Mouse (Mus musculus): Measurements from ENCODE around the gene Nedd4. TPM values are rescaled to one million over a fixed set of nuclear protein-coding genes. Genes with fewer than 3 reads are reported as not detected.

Gene Nedd4
- polyA plus RNA-seq, 1 experiment: 216 TPM

- no peak overlapping the region for H3K4me3 ChIP-seq (ENCODE audit: insufficient read depth, low read length)
- H3K27ac ChIP-seq (ENCODE audit: insufficient read depth, low read length): no peak overlapping the region
- TF ChIP-seq CTCF (IDR thresholded peaks at IDR 0.05; ENCODE audit: extremely low read depth, insufficient read depth, low read length) (no peak), POLR2A (IDR thresholded peaks at IDR 0.05; ENCODE audit: extremely low read depth, insufficient read depth, low read length) (no peak)
- H3K4me1 ChIP-seq (ENCODE audit: control insufficient read depth, insufficient read depth, low read length): peaks cover 3% of the 10 kb centered on the region; the same call in 1 of the 2 replicates
Observed at GRCm38 (mm10) chr9:72763050-72763718, 101.0 kb downstream of the Nedd4 start.

GRCm38 (mm10) chr9:72766789-72767349 is 104.7 kb downstream of the Nedd4 start:
- peak overlapping the region; percentile 17 for H3K4me3 ChIP-seq (ENCODE audit: insufficient read depth, low read length)
- no peak overlapping the region for H3K27ac ChIP-seq (ENCODE audit: insufficient read depth, low read length)
- TF ChIP-seq POLR2A (IDR thresholded peaks at IDR 0.05; ENCODE audit: extremely low read depth, insufficient read depth, low read length) (no peak), CTCF (IDR thresholded peaks at IDR 0.05; ENCODE audit: extremely low read depth, insufficient read depth, low read length) (peak; percentile 87)
- H3K4me1 ChIP-seq (ENCODE audit: control insufficient read depth, insufficient read depth, low read length): no peaks in the 10 kb centered on the region

- Histone ChIP-seq H3K4me3 (ENCODE audit: insufficient read depth, low read length) (no peak overlapping the region), H3K4me1 (ENCODE audit: control insufficient read depth, insufficient read depth, low read length) (no peaks in the 10 kb centered on the region), H3K27ac (ENCODE audit: insufficient read depth, low read length) (no peak overlapping the region)
- TF ChIP-seq POLR2A (IDR thresholded peaks at IDR 0.05; ENCODE audit: extremely low read depth, insufficient read depth, low read length) (no peak), CTCF (IDR thresholded peaks at IDR 0.05; ENCODE audit: extremely low read depth, insufficient read depth, low read length) (no peak)
Observed at GRCm38 (mm10) chr9:72775022-72775421, 112.9 kb downstream of the Nedd4 start.

- Histone ChIP-seq H3K4me3 (ENCODE audit: insufficient read depth, low read length) (no peak overlapping the region), H3K4me1 (ENCODE audit: control insufficient read depth, insufficient read depth, low read length) (no peaks in the 10 kb centered on the region), H3K27ac (ENCODE audit: insufficient read depth, low read length) (no peak overlapping the region)
- TF ChIP-seq CTCF (IDR thresholded peaks at IDR 0.05; ENCODE audit: extremely low read depth, insufficient read depth, low read length): no peak
- TF ChIP-seq POLR2A (IDR thresholded peaks at IDR 0.05; ENCODE audit: extremely low read depth, insufficient read depth, low read length): no peak
Observed at GRCm38 (mm10) chr9:72779004-72779403, 116.9 kb downstream of the Nedd4 start.

- no peaks in the 10 kb centered on the region for H3K4me1 ChIP-seq (ENCODE audit: control insufficient read depth, insufficient read depth, low read length)
- H3K27ac ChIP-seq (ENCODE audit: insufficient read depth, low read length): no peak overlapping the region
- no peak overlapping the region for H3K4me3 ChIP-seq (ENCODE audit: insufficient read depth, low read length)
- TF ChIP-seq POLR2A (IDR thresholded peaks at IDR 0.05; ENCODE audit: extremely low read depth, insufficient read depth, low read length) (no peak), CTCF (IDR thresholded peaks at IDR 0.05; ENCODE audit: extremely low read depth, insufficient read depth, low read length) (no peak)
Observed at GRCm38 (mm10) chr9:72779733-72780132, 117.6 kb downstream of the Nedd4 start.

GRCm38 (mm10) chr9:72780694-72781093 is 118.5 kb downstream of the Nedd4 start:
- TF ChIP-seq CTCF (IDR thresholded peaks at IDR 0.05; ENCODE audit: extremely low read depth, insufficient read depth, low read length): no peak
- no peak for TF ChIP-seq POLR2A (IDR thresholded peaks at IDR 0.05; ENCODE audit: extremely low read depth, insufficient read depth, low read length)
- H3K4me3 ChIP-seq (ENCODE audit: insufficient read depth, low read length): no peak overlapping the region
- H3K4me1 ChIP-seq (ENCODE audit: control insufficient read depth, insufficient read depth, low read length): no peaks in the 10 kb centered on the region
- no peak overlapping the region for H3K27ac ChIP-seq (ENCODE audit: insufficient read depth, low read length)

GRCm38 (mm10) chr9:72781466-72781865 is 119.3 kb downstream of the Nedd4 start:
- Histone ChIP-seq H3K27ac (ENCODE audit: insufficient read depth, low read length) (no peak overlapping the region), H3K4me3 (ENCODE audit: insufficient read depth, low read length) (no peak overlapping the region), H3K4me1 (ENCODE audit: control insufficient read depth, insufficient read depth, low read length) (no peaks in the 10 kb centered on the region)
- TF ChIP-seq POLR2A (IDR thresholded peaks at IDR 0.05; ENCODE audit: extremely low read depth, insufficient read depth, low read length) (no peak), CTCF (IDR thresholded peaks at IDR 0.05; ENCODE audit: extremely low read depth, insufficient read depth, low read length) (no peak)

GRCm38 (mm10) chr9:72782121-72782520 is 120.0 kb downstream of the Nedd4 start:
- H3K4me1 ChIP-seq (ENCODE audit: control insufficient read depth, insufficient read depth, low read length): no peaks in the 10 kb centered on the region
- H3K27ac ChIP-seq (ENCODE audit: insufficient read depth, low read length): no peak overlapping the region
- H3K4me3 ChIP-seq (ENCODE audit: insufficient read depth, low read length): no peak overlapping the region
- TF ChIP-seq POLR2A (IDR thresholded peaks at IDR 0.05; ENCODE audit: extremely low read depth, insufficient read depth, low read length): no peak
- TF ChIP-seq CTCF (IDR thresholded peaks at IDR 0.05; ENCODE audit: extremely low read depth, insufficient read depth, low read length): no peak

GRCm38 (mm10) chr9:72787732-72788131 is 125.6 kb downstream of the Nedd4 start:
- Histone ChIP-seq H3K4me1 (ENCODE audit: control insufficient read depth, insufficient read depth, low read length) (no peaks in the 10 kb centered on the region), H3K4me3 (ENCODE audit: insufficient read depth, low read length) (no peak overlapping the region), H3K27ac (ENCODE audit: insufficient read depth, low read length) (no peak overlapping the region)
- TF ChIP-seq CTCF (IDR thresholded peaks at IDR 0.05; ENCODE audit: extremely low read depth, insufficient read depth, low read length): no peak
- TF ChIP-seq POLR2A (IDR thresholded peaks at IDR 0.05; ENCODE audit: extremely low read depth, insufficient read depth, low read length): no peak
